Mouse (Mus musculus) heart, postnatal 14 days (tissue): ENCODE measurements around the gene Creb3. TPM values are rescaled to one million over a fixed set of nuclear protein-coding genes. Genes with fewer than 3 reads are reported as not detected.
"Not testable (repeated sequence)": the region's sequence is repeated elsewhere in the genome, so short reads cannot be mapped to it uniquely, and the experiment has no call there.

Experiments
- DNase-seq, 2 experiments: peaks; one replicate each; pipeline ENCODE4 v3.0.0; 2021 to 2022
- intact Hi-C: fragments of 180-260 bp; cut with DNase I; formaldehyde crosslinking; loops from one replicate; pipeline ENCODE4 v1.15.1; 2025
- total RNA-seq, 2 experiments: library from RNA; stranded (reverse); gene quantifications; 2 replicates each; pipeline ENCODE4 v1.2.3; 2021

The Creb3 gene
- total RNA-seq, 2 experiments from 2014 or later: 47.1 to 49.2 TPM

GRCm38 (mm10) chr4:43579256-43579655, 17.1 kb downstream of the Creb3 start:
- intact Hi-C loops: loop anchor here (5.0 to 10.0 kb wide), 2 partner anchors 53 to 524 kb away; partner anchors contain the start of genes Npr2 and Unc13b
- DNase-seq: no peak

GRCm38 (mm10) chr4:43579731-43580130, 17.6 kb downstream of the Creb3 start:
- no peak for DNase-seq

GRCm38 (mm10) chr4:43580721-43581120, 18.6 kb downstream of the Creb3 start:
- intact Hi-C loops: loop anchor here (5.0 kb wide), 1 partner anchor 87 kb away; the partner anchor contains the start of genes Fam221b and Tmem8b
- no peak for DNase-seq

More at GRCm38 (mm10) chr4:43579731-43580130, 17.6 kb downstream of the Creb3 start:
- intact Hi-C loops: loop anchor here (5.0 to 10.0 kb wide), 3 partner anchors 53 to 525 kb away; partner anchors contain the start of genes Fam221b, Npr2, Tmem8b and Unc13b

DNA sequence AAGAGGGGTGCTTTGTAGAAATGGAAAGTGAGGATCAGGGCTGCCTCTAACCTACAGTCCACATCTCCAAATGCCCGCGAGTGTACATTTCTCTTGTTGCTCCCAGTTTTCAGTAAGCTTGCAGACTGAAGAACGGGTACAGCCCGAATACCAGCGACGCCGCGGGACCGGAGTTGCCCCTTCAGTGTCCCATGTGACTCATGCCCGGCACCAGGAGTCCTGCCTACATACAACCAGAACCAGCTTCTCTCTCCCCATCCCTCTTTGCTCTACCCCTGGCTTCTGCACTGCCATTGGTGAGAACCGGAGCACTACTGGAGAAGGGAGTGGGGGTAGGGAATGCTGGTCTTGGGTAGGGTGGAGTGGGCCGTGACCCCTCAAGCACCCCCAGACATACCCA, 19.2 kb downstream of the Creb3 start:
- intact Hi-C loops: loop anchor here (5.0 kb wide), 1 partner anchor 86 kb away; the partner anchor contains the start of genes Fam221b and Tmem8b
- DNase-seq: no peak

GRCm38 (mm10) chr4:43582241-43582640, 20.1 kb downstream of the Creb3 start:
- intact Hi-C loops: loop anchor here (5.0 kb wide), 1 partner anchor 85 kb away; the partner anchor contains the start of genes Fam221b and Tmem8b
- DNase-seq: no peak

DNA sequence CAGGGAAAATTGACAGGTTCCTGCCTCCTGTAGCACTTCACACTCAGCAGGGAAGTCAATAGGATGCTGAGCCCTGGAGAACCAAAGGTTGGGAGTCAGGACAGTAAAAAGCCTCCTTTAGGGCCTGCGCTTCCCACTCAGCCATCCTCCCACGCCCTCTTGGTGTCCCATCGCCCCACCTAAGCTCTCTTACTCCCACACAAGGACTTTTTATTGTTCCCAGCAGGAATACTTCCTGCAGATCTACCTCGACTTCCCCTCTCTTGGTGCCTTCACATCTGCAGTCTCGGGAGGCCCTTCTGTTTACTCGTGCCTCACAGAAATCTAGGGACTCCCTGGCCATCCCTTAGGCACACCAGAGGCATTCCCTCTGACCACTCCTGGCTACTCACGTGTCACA, 21.3 kb downstream of the Creb3 start:
- DNase-seq: no peak
- intact Hi-C loops: loop anchor here (5.0 kb wide), 1 partner anchor 84 kb away; the partner anchor contains the start of genes Fam221b and Tmem8b

GRCm38 (mm10) chr4:43584444-43585416, 22.6 kb downstream of the Creb3 start, which contains the start of gene Msmp:
Gene Msmp (minus strand): TSS chr4:43584494.
- intact Hi-C loops: loop anchor here (5.0 kb wide), 1 partner anchor 83 kb away; the partner anchor contains the start of genes Fam221b and Tmem8b
- DNase-seq: peak; percentile 38

- DNase-seq: no peak
- intact Hi-C loops: no loop called here
Measured at GRCm38 (mm10) chr4:43585682-43586081, 23.6 kb downstream of the Creb3 start.

DNA sequence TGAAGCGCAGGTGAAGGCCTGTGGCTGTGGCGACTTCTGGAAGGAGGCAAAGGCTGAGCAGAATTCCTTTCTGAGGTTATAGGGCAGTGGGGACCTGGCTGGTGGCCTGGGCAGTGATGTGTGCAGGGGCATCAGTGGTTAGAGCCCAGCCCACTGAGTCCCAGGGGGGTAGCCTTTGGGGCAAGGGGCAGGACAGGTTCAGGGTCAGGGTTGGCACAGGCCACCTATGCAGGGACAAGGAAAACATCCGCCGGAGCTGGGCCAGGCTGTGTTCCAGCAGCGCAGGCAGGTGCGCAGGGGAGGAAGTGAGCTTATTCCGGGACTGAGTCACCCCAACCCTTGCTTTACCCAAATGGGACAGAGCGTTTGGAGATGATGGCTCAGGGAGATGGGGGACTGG, 24.3 kb downstream of the Creb3 start:
- intact Hi-C loops: no loop called here
- DNase-seq: peak; percentile 44 to 57

DNA sequence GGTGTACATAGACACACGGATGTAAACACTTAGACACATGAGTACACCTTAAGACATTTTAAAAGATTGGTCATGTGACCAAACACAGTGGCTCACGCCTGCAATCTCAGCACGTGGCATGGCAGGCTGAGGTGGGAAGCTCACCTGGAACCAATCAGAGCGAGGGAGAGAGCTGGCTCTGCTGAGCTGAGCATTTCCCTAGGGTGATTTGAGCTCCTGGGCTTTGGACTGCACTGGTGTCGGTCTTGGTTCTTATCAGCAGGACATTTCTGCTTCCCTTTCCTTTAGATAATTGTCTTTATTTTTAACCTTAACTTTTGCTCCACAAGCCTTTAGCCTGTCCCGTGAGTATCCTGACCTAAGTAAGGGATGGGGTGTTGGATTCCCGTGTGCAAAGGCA, 25.5 kb downstream of the Creb3 start:
- intact Hi-C loops: no loop called here
- DNase-seq: no peak

GRCm38 (mm10) chr4:43591543-43591942, 29.4 kb downstream of the Creb3 start:
- intact Hi-C loops: no loop called here
- no peak for DNase-seq

GRCm38 (mm10) chr4:43591961-43592360, 29.8 kb downstream of the Creb3 start:
- intact Hi-C loops: no loop called here
- DNase-seq: no peak

DNA sequence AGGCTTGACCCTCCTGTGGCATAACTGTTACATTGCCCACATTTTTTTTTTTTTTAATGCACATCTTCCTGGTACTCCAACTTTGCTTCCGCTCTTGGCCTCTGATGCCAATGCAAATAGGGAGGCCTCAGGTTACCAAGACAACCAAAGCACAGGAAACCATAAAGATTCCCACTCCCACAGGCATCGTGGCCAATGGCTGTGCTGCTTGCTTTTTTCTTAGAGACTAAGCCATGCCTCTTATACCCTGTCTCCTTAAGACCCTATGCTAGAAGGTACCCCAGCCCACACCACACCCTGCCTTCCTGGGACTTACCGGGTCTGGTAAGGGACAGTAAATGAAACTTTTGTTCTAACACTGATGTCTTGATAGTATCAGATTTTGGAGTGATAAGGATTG, 31.3 kb downstream of the Creb3 start:
- intact Hi-C loops: no loop called here
- no peak for DNase-seq

GRCm38 (mm10) chr4:43596597-43596996, 34.5 kb downstream of the Creb3 start:
- intact Hi-C loops, DNase-seq: not testable (repeated sequence)

- intact Hi-C loops: no loop called here
- no peak for DNase-seq
Measured at GRCm38 (mm10) chr4:43598200-43598599, 36.1 kb downstream of the Creb3 start.

- intact Hi-C loops: no loop called here
- DNase-seq: no peak
Measured at GRCm38 (mm10) chr4:43598650-43599380, 36.7 kb downstream of the Creb3 start.

- intact Hi-C loops: no loop called here
- no peak for DNase-seq
Measured at GRCm38 (mm10) chr4:43600195-43600934, 38.2 kb downstream of the Creb3 start.

DNA sequence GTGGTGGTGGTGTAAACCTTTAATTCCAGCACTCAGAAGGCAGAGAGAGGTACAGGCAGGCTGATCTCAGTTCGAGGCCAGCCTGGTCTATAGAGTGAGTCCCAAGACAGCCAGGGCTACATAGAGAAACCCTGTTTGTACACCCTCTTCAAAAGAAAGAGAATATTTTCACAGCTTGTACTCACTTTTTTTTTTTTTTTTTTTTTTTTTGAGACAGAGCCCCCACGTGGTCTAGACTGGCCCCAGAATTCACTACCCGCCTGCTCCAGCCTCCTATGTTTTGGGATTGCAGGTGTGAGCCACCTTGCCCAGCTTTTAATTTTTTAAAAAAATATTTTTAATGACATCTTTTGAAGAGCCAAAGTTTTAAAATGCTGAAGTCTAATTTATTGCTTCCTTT, 42.0 kb downstream of the Creb3 start:
- intact Hi-C loops: no loop called here
- DNase-seq: no peak

- intact Hi-C loops: no loop called here
Measured at GRCm38 (mm10) chr4:43604751-43605685, 42.9 kb downstream of the Creb3 start.

More at GRCm38 (mm10) chr4:43604751-43605685, 42.9 kb downstream of the Creb3 start:
- DNase-seq: no peak
